Mouse (Mus musculus) CH12.LX (cell line): Measurements from ENCODE around the gene Twist2.

Source experiments
- CTCF ChIP-seq, 2 experiments: IDR thresholded peaks in 1 of 2; conservative IDR thresholded peaks in 1 of 2; 2 replicates each; pipeline ENCODE4 v1.5.1; 2011 to 2012; ENCODE audit warnings: low read depth in 2 of 2, low read length in 2 of 2, improper control_type of control experiment in 1 of 2, inconsistent platforms in 1 of 2, mild to moderate bottlenecking in 1 of 2, moderate library complexity in 1 of 2
- EP300 ChIP-seq: IDR thresholded peaks from 2 replicates; pipeline ENCODE4 v1.6.1; 2011; ENCODE audit warnings: low read length, improper control_type of control experiment
- POLR2A ChIP-seq: IDR thresholded peaks from 2 replicates; pipeline ENCODE4 v1.6.1; 2011; ENCODE audit warnings: low read depth, mild to moderate bottlenecking, improper control_type of control experiment, low read length
- POLR2AphosphoS2 ChIP-seq: IDR thresholded peaks from 2 replicates; pipeline ENCODE4 v1.6.1; 2011; ENCODE audit warnings: low read depth, low read length, improper control_type of control experiment
- USF2 ChIP-seq: conservative IDR thresholded peaks from 2 replicates; pipeline ENCODE4 v1.6.1; 2011; ENCODE audit warnings: low read depth, low read length, improper control_type of control experiment

- TF ChIP-seq CTCF (conservative IDR thresholded peaks at IDR 0.05 in 1 of 2, IDR thresholded peaks at IDR 0.05 in 1 of 2; ENCODE audit: low read depth in 2 of 2, low read length in 2 of 2): no peak
- TF ChIP-seq EP300: no peak
- no peak for TF ChIP-seq USF2
- no peak for TF ChIP-seq POLR2AphosphoS2
- TF ChIP-seq POLR2A: no peak
These were observed 81.9 kb downstream of the Twist2 start for GRCm38 (mm10) chr1:91883115-91883514.
